Mouse (Mus musculus) limb, embryonic 10.5 days (tissue): ENCODE data around the gene Gcm1. TPM values are rescaled to one million over a fixed set of nuclear protein-coding genes. Genes with fewer than 3 reads are reported as not detected.

Experiments
- DNase-seq: peaks from one replicate; pipeline ENCODE4 v3.0.0-alpha.2; 2017; ENCODE audit warnings: low spot score
- H3K27ac ChIP-seq: fragments of 300-500 bp; sonication (generic); 2 replicates; pipeline ENCODE4 v1.5.1; 2016; ENCODE audit warnings: mild to moderate bottlenecking
- H3K27me3 ChIP-seq: fragments of 300-500 bp; sonication (generic); 2 replicates; pipeline ENCODE4 v1.6.1; 2016; ENCODE audit warnings: low read depth, mild to moderate bottlenecking; ENCODE audit not compliant: poor library complexity, severe bottlenecking
- H3K36me3 ChIP-seq: fragments of 300-500 bp; sonication (generic); 2 replicates; pipeline ENCODE4 v1.6.1; 2016; ENCODE audit warnings: mild to moderate bottlenecking, moderate library complexity
- H3K4me1 ChIP-seq: fragments of 300-500 bp; sonication (generic); 2 replicates; pipeline ENCODE4 v1.6.1; 2016
- H3K4me3 ChIP-seq: fragments of 300-500 bp; sonication (generic); 2 replicates; pipeline ENCODE4 v1.5.1; 2016; ENCODE audit warnings: mild to moderate bottlenecking, moderate library complexity
- H3K9me3 ChIP-seq: fragments of 300-500 bp; sonication (generic); replicated peaks from 2 replicates; pipeline ENCODE4 v1.6.1; 2016; ENCODE audit warnings: mild to moderate bottlenecking
- WGBS: fragments of 180-500 bp; shearing (Covaris S2); methylation state at CpG from one replicate; pipeline ENCODE4 v1.1.7; 2016; 5-methylcytosine and 5-hydroxymethylcytosine counted together
- polyA plus RNA-seq: library from polyadenylated mRNA; unstranded; fragments of >200 nt; fragmentation: Nextera tagmentation; extraction: Ambion mirVana; gene quantifications from 2 replicates; pipeline ENCODE4 v1.2.1, GENCODE M21; 2016

Gcm1 gene
- polyA plus RNA-seq, 1 experiment from 2014 or later = not detected

DNA sequence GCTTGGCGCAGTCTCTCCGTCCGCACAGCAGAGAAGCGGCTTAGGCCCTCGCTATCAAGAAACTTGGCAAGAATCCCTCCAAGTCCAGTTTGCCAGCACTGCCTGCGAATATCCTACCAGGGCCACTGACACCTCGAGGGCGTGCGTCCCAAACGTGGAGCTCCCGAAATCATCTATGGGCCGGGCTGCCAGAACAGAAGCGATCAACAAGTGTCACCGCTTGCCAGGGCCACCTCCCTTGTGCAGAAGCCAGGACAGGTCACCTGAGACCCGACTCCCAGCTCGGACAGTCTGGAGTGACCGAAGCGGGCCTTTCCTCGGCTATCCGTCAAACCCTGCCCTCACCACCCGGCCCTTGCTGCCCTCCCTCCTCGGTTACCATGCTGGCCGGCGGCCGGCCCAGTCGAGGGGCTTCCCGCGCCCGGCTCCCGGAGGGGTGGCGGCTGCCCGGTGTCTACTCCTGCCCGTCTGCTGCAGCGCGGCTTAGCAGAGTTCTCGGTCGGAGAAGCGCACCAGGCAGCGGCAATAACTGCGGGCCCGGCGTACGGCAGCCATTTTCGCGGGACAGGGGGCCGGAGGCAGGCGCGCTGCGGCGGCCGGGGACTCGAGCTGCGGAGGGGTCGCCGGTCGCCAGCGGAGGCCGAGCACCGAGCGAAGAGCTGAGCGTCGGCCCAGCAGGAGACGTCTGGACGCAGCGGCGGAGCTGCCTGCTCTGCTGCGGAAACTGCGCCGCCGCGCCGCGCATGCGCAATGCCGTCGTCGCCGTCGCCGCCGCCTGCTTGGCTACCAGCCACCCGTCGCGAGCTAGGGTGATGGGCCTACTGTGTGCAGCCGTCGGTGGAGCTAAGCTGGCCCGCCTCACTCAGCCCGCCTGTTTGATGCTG is 56.4 kb downstream of the Gcm1 start:
- DNase-seq = peak; percentile 85
- H3K27me3 ChIP-seq = no peaks in the 10 kb centered on the region
- peaks cover 4% of the 10 kb centered on the region; the same call in 1 of the 2 replicates for H3K36me3 ChIP-seq
- peaks cover 16% of the 10 kb centered on the region for H3K4me1 ChIP-seq
- H3K4me3 ChIP-seq = peak overlapping the region; percentile 93
- H3K9me3 ChIP-seq = no peaks in the 10 kb centered on the region
- WGBS = under 1% methylated on average over 88 of the region's 88 CpGs
- peak overlapping the region; percentile 94 for H3K27ac ChIP-seq

- H3K4me3 ChIP-seq = peak within 1 kb of the TSS; percentile 93
- DNase-seq = peak; percentile 83
- under 1% methylated on average over 20 of the region's 20 CpGs for WGBS
- no peaks in the 10 kb centered on the region for H3K27me3 ChIP-seq
- peaks cover 16% of the 10 kb centered on the region for H3K4me1 ChIP-seq
- H3K36me3 ChIP-seq = peaks cover 2% of the 10 kb centered on the region; the same call in 1 of the 2 replicates
- H3K9me3 ChIP-seq = no peaks in the 10 kb centered on the region
- H3K27ac ChIP-seq = peak within 1 kb of the TSS; percentile 94
Observed at GRCm38 (mm10) chr9:78108796-78109239, 57.1 kb downstream of the Gcm1 start, which contains the start of the genes Fbxo9 and Ick. TSS of gene Fbxo9 (minus strand) at chr9:78109065. TSS of gene Ick (plus strand) at chr9:78109192.

GRCm38 (mm10) chr9:78109656-78110055 is 57.9 kb downstream of the Gcm1 start:
- Histone ChIP-seq H3K4me1 (peaks cover 25% of the 10 kb centered on the region), H3K4me3 (peak overlapping the region; percentile 93), H3K27ac (no peak overlapping the region), H3K9me3 (no peaks in the 10 kb centered on the region), H3K27me3 (no peaks in the 10 kb centered on the region), H3K36me3 (peaks cover 2% of the 10 kb centered on the region; the same call in 1 of the 2 replicates)
- no peak for DNase-seq
- WGBS = 42% methylated on average over 5 of the region's 5 CpGs

DNA sequence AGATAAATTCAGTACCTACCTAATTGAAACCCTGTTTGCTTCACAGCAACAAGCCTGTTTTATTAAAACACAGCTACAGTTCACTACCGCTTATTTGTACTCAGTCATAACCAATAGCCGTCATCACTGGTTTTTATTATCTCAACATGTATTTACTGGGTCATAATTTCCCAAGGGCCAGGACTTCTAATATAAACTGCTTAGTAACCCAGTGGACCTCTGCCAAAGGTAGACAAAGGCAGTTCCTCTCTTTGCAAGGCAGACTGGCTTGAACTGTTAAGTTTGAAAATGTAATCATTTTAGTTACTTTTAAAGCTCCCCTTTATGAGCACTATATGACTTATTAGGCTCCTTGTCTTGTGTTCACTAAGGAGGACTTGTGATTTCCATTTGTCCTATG is 59.7 kb downstream of the Gcm1 start:
- Histone ChIP-seq H3K4me1 (peaks cover 34% of the 10 kb centered on the region), H3K36me3 (peaks cover 14% of the 10 kb centered on the region), H3K9me3 (no peaks in the 10 kb centered on the region), H3K27me3 (no peaks in the 10 kb centered on the region), H3K27ac (no peak overlapping the region), H3K4me3 (no peak overlapping the region)
- WGBS = 84% methylated on average over 2 of the region's 2 CpGs
- no peak for DNase-seq

GRCm38 (mm10) chr9:78112770-78113537 is 61.2 kb downstream of the Gcm1 start:
- peak overlapping the region; percentile 83 for H3K4me3 ChIP-seq
- H3K27me3 ChIP-seq = no peaks in the 10 kb centered on the region
- 3% methylated on average over 47 of the region's 47 CpGs for WGBS
- H3K27ac ChIP-seq = peak overlapping the region; percentile 97
- H3K9me3 ChIP-seq = no peaks in the 10 kb centered on the region
- H3K36me3 ChIP-seq = peaks cover 27% of the 10 kb centered on the region
- peak; percentile 94 for DNase-seq
- peaks cover 24% of the 10 kb centered on the region for H3K4me1 ChIP-seq

- peaks cover 32% of the 10 kb centered on the region for H3K36me3 ChIP-seq
- under 1% methylated on average over 14 of the region's 14 CpGs for WGBS
Observed at GRCm38 (mm10) chr9:78113538-78113885, 61.8 kb downstream of the Gcm1 start.

More at GRCm38 (mm10) chr9:78113538-78113885, 61.8 kb downstream of the Gcm1 start:
- H3K27me3 ChIP-seq = no peaks in the 10 kb centered on the region
- peak overlapping the region; percentile 83 for H3K4me3 ChIP-seq
- no peak for DNase-seq
- H3K27ac ChIP-seq = peak overlapping the region; percentile 97
- peaks cover 22% of the 10 kb centered on the region for H3K4me1 ChIP-seq
- H3K9me3 ChIP-seq = no peaks in the 10 kb centered on the region

Other genes with a start within 250 kb of the Gcm1 start
- gene Elovl5, start 134.6 kb upstream of the Gcm1 start, polyA plus RNA-seq = 91.1 and 92.8 TPM in 2 replicates
- 22.2 and 25.5 TPM in 2 replicates for gene Fbxo9, start 57.1 kb downstream of the Gcm1 start, polyA plus RNA-seq
- 46.7 and 47.4 TPM in 2 replicates for gene Ick, start 57.3 kb downstream of the Gcm1 start, polyA plus RNA-seq
- 89.0 and 114 TPM in 2 replicates for gene Gsta4, start 130.8 kb downstream of the Gcm1 start, polyA plus RNA-seq
- gene Gsta1, start 178.7 kb downstream of the Gcm1 start, polyA plus RNA-seq = not detected in 2 replicates
- gene Gm3776, start 205.2 kb downstream of the Gcm1 start, polyA plus RNA-seq = not detected in 2 replicates
- gene Gm10639, start 238.0 kb downstream of the Gcm1 start, polyA plus RNA-seq = not detected in 2 replicates